Mouse (Mus musculus) heart, postnatal 36 days (tissue): ENCODE results near the gene Pip5k1b. TPM values are rescaled to one million over a fixed set of nuclear protein-coding genes. Genes with fewer than 3 reads are reported as not detected.

ENCODE experiments used
- DNase-seq, 2 experiments: peaks; one replicate each; pipeline ENCODE4 v3.0.0; 2021 to 2022
- intact Hi-C: fragments of 180-260 bp; cut with DNase I; formaldehyde crosslinking; loops from one replicate; pipeline ENCODE4 v1.15.1; 2025
- total RNA-seq, 2 experiments: library from RNA; stranded (reverse); gene quantifications; 2 replicates each; pipeline ENCODE4 v1.2.3; 2021

The Pip5k1b gene
- total RNA-seq, 2 experiments from 2014 or later: 22.1 to 27.5 TPM

GRCm38 (mm10) chr19:24428011-24428410, 127.7 kb downstream of the Pip5k1b start:
- DNase-seq: no peak
- intact Hi-C loops: no loop called here

DNA sequence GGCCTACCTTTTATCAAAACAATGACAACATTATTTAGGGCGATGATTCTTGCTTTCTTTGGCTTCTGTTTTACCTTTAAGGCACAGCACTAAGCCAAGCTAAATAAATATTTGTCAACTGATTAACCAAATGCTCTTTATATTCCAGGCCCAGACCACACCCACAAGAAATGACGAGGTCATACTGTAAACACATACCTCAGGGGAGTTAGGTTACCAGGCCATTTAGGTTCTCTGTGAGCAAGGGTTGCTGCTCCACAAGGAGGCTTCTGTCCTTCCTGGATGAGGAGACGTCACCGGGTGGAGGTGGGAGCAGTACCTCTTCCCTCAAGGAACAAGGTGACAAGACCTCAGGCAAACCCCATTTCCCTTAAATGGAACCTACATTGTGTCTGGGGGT, 128.4 kb downstream of the Pip5k1b start:
- no peak for DNase-seq
- intact Hi-C loops: no loop called here

GRCm38 (mm10) chr19:24426759-24427181, 128.9 kb downstream of the Pip5k1b start:
- DNase-seq: peak; percentile 10 to 19

DNA sequence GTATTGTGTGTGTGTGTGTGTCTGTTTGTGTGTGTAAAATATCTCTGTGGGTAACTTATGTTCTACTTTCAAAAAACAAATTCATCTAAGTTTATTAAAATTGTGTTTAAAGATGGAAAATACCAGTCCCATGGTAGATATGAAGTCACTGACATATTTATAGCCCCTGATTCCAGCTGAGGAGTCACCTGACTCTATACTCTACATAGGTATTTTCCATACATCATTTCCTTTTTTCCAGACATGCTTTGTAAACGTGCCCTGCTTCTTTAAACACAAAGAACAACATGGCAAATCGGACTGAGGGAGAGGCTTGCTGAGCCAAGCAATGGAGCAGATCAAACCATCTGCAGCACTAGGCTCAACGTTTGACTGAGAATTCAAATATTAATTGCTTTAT, 137.6 kb downstream of the Pip5k1b start:
- intact Hi-C loops: no loop called here
- no peak for DNase-seq

More at GRCm38 (mm10) chr19:24426759-24427181, 128.9 kb downstream of the Pip5k1b start:
- intact Hi-C loops: no loop called here

DNA sequence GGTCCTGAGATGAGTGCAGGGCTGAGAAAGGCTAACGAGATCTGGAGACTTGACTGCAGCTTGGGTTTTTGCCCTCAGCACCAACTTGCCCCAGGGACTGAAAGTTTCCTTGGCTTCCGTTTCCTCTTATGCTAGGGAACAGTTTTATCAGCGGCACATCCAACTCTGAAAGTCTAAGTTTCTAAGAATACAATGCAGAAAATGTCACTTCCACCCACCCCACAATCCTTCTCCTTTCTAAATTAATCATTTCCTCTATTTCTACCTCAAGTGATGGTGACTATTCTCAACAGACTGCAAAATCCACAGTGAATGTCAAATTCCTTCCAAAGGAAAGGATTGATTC, 138.0 kb downstream of the Pip5k1b start:
- intact Hi-C loops: no loop called here
- no peak for DNase-seq

GRCm38 (mm10) chr19:24416975-24417658, 138.6 kb downstream of the Pip5k1b start:
- intact Hi-C loops: no loop called here
- no peak for DNase-seq

GRCm38 (mm10) chr19:24415778-24416621, 139.7 kb downstream of the Pip5k1b start:
- no peak for DNase-seq
- intact Hi-C loops: no loop called here

- intact Hi-C loops: no loop called here
- no peak for DNase-seq
Measured at GRCm38 (mm10) chr19:24408863-24409564, 146.7 kb downstream of the Pip5k1b start.

GRCm38 (mm10) chr19:24404716-24405115, 151.0 kb downstream of the Pip5k1b start:
- DNase-seq: no peak

GRCm38 (mm10) chr19:24403245-24403644, 152.4 kb downstream of the Pip5k1b start:
- no peak for DNase-seq
- intact Hi-C loops: no loop called here

More at GRCm38 (mm10) chr19:24404716-24405115, 151.0 kb downstream of the Pip5k1b start:
- intact Hi-C loops: no loop called here

GRCm38 (mm10) chr19:24393920-24394319, 161.8 kb downstream of the Pip5k1b start:
- intact Hi-C loops: no loop called here
- no peak for DNase-seq

DNA sequence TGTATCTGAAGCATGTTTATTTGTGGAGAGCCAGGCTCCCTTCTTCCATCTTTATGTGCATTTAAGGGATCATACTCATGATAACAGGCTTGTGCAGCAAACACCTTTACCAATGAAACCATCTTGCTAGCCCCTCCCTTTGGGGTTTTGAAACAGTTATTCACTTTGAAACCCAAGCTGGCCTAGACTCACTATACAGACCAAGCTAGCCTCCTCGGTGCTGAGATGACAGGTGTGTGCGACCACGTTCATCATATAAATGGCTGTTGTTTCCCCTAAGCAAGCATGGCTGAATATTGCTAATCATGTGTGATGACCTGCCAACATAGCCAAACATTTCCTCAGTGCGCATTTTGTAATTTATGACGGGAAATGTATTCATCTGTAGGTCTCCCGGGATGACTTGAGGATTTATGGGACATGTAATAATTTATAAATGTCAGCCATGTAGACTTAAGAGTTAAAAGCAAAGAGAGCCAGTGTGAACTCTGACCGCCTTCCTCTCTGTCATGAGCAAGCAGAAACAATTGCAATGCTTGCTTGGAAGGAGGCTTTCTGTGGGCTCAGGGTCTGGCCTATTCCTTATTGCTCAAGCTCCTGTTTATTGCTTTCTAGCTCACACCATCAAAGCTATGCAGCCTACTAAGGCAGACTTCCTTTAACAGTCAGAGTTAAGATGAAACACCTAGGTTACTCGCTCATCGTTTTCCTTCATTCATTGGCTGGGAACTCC, 164.0 kb downstream of the Pip5k1b start:
- intact Hi-C loops: no loop called here
- DNase-seq: no peak

GRCm38 (mm10) chr19:24386956-24387865, 168.5 kb downstream of the Pip5k1b start:
- intact Hi-C loops: no loop called here
- no peak for DNase-seq

- intact Hi-C loops: no loop called here
- no peak for DNase-seq
Measured at GRCm38 (mm10) chr19:24378470-24378869, 177.2 kb downstream of the Pip5k1b start.

GRCm38 (mm10) chr19:24371763-24372640, 183.7 kb downstream of the Pip5k1b start:
- intact Hi-C loops: no loop called here
- peak in 1 of 2 experiments; percentile 17 for DNase-seq

DNA sequence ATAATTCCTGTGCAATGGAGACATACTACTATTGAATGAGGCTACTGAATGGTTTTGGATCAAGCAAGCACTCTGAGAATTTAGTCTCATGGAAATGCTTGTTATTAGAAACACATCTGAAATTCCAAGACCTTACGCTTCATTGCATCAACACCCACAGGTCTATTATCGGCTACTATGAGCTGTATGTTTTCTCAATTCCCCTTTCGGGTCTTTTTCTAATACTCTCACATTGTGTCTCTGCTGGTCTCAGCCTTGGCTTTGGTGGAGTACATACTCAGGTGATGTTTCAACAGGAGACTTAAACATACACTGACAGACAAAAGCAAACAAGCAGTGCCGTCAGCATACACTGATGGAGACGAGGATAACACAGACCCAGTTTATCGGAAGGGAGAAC, 187.3 kb downstream of the Pip5k1b start:
- intact Hi-C loops: no loop called here

GRCm38 (mm10) chr19:24367722-24368121, 187.9 kb downstream of the Pip5k1b start:
- no peak for DNase-seq
- intact Hi-C loops: no loop called here

More for the DNA sequence above, 187.3 kb downstream of the Pip5k1b start:
- no peak for DNase-seq

DNA sequence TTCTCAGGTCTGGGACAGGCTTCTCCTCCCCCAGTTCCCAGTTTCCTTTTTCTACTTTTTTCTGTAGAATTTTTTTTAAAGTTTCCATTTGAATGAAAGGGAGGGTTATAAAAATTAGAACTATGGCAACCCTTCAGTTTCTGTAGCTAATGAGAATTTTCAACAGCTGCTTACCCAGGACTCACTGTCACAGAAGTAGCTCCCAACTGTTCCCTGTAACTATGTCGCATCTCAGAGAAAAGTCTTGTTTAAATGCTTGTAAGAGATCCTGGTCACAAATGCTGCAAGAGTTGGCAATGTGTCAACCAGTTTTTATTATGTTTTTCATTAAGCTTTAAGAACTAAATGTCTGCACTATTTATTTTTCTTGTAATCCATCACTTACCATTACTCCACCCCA, 188.9 kb downstream of the Pip5k1b start:
- DNase-seq: no peak

More for the DNA sequence above, 188.9 kb downstream of the Pip5k1b start:
- intact Hi-C loops: no loop called here
